Mouse (Mus musculus): ENCODE data around the gene Lgr4.

GRCm38 (mm10) chr2:109912216-109912615, 5.2 kb upstream of the Lgr4 start:
- TF ChIP-seq POLR2A (IDR thresholded peaks at IDR 0.05; ENCODE audit: borderline replicate concordance, extremely low read depth, low read depth, low read length) (no peak), CTCF (IDR thresholded peaks at IDR 0.05; ENCODE audit: insufficient read depth, low read length) (no peak)
